Mouse (Mus musculus): ENCODE measurements around the gene Gm37240. TPM values are rescaled to one million over a fixed set of nuclear protein-coding genes. Genes with fewer than 3 reads are reported as not detected.

Gm37240 gene
- total and polyA plus RNA-seq, 3 experiments: 7.4 to 12.2 (median 7.4) TPM

DNA sequence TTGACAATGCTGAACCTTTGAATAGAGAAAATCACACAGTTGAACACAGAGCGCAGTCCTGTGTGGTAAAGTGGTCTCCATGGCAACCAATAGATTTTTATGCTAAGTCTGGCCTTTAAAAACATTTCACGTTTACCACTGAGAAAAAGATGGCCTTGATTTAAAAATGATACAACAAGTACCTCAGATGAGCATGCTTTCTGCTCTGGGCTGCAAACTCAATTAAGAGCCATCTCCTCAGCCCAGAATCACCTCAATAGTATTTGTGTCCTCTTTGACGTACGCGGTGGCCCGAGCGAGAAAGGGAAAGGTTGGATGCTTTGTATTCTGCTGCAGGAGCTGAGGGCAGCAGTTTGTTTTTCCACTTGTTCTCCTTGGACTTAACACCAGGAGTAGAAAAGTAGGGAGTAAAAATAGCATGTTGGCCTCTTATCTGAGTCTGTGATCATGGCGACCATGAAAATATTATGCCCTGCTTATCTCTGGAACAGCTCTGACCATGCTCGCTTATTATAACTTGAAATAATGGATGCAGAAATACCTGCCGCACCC lies 548.0 kb downstream of the Gm37240 start:
- peak; percentile 18 for DNase-seq

DNA sequence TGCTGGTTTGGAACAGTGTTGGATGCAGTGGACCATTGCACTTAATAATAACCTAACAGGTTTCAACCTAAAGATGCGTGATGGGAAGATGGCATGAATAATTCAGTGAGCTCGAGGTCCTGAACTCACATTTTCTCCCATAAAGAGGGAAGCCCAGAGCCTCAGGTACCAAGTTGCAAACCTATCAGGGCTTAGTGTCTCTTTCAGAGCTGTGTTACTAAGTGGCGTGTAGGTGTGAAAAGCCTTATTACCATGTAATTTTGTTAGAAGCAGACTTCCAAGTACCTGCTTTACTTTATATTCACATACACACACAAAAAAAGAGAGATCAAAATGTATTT lies 548.6 kb downstream of the Gm37240 start:
- no peak for DNase-seq

DNA sequence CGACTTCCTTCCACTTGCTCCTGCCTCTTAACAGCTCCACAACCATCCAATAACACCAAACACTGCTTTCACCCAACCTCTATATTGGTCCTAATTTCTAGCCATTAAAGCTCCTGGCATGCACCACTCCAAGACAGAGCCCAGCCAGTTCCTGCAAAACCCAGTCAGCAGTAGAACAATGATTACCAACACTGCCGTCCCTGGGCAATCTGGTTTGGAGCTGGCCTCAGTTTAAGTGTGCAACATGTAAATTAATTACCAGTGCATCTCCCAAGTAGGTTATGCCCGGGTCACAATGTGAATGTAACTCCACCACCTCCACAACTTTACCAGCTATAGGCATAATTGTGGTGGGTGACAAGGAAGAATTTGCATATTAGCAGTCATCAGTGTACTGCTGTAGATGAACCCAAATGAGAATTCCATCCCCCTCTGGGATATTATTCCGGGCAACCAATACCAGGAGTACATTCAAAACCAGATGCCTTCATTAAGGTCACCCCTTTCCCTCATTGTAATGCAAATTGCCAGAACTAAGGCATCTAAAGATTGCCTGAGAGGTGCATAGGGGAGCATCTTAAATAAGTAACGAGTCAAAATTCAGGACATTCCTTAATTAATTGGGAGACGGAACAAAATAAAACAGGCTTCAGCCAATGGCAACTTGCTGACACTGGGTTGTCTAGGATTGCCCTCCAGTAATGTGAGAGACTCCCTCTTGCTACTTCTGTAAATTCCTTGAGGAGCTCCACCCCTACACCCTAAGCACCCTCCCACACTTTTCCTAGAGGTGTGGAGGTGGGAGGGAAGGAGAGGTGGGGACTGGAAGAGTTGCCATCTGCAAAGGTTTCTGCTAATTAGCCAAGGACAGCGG lies 549.2 kb downstream of the Gm37240 start:
- no peak for DNase-seq

DNA sequence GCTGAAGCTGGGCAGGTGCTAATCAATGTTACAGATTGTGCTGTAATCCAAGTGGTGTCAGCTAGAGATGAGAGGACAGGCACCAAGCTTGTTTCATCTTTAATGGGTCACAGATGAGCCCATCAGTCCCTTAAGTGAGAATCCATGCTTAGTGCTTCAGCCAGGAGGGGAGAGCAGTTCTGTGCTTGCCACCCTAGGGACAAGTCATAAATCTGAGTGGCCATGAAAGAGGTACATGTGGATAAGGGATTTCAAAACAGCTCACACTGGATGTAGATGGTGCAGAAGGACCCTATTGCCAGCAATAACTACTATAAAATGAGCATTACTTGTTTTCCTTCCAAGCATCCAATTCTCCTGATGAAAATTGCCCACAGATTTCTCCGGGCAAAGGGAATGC lies 551.8 kb downstream of the Gm37240 start:
- DNase-seq: no peak

DNA sequence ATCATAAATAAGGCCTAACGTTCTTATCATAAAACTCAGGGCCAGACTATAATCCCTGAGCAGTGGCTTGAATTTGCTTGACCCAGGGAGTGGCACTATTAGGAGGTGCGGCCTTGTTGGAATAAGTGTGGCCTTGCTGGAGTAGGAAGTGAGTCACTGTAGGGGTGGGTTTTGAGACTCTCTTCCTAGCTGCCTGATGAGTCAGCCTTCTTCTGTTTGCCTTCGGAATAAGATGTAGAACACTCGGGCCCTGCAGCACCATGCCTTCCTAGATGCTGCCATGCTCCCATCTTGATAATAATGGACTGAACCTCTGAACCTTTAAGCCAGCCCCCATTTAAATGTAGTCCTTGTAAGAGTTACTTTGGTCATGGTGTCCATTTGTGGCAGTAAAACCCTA lies 555.0 kb downstream of the Gm37240 start:
- peak; percentile 46 for DNase-seq

DNA sequence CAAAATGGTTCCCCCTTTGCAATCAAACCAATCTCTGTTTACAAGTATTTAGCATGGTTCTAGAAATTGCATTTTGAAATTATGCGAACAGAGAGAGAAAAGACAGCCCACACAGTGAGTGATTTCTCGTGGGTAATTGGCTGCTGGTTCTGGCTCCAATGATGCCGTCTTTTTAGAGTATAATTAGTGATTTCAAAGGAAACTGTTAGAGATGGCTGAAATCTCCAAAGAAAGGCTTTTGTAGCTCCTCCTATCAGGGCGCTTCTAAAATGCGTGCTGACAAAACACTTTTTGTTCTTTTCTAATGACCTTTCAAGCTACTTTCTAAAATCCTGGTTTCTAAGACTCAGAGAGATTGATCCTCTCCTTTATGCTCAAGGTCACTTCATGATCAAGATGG lies 569.1 kb downstream of the Gm37240 start:
- no peak for DNase-seq

DNA sequence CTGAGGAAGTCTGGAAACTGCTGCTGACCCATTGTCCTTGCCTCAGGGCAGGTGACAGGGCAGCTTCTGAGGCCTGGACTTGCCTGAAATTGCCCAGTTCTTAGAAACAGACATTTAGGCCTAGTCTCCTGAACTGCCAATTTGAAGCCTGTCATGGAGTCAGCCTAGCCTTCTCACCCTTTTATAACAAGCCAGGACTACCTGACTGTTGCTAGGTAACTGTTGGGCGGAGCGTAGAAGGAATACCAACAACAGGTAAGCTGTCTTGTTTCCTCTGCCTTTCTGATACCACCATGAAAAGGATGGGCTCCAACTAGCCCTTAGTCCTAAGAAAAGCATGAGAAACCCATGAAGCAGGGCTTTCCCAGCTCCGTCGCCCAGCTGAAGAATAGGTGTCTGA lies 570.0 kb downstream of the Gm37240 start:
- no peak for DNase-seq

DNA sequence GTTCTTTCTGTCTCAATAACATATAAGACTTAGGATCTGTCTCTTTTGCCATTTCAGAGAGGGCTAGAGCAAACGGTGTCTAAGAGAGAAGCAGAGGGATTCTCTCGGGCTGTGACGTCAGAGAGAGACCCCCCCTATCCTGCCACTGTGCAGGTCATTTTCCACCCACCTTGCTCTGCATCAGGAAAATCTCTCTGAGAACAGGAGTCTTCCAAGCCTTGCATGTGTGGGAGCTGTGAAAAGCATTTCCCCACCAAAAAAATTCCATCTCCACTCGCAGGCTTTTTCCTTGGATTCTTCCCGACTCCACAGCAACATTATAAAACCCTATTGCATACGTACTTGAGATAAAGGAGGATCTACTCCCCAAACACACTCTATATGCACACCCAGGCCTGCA lies 572.4 kb downstream of the Gm37240 start:
- no peak for DNase-seq

DNA sequence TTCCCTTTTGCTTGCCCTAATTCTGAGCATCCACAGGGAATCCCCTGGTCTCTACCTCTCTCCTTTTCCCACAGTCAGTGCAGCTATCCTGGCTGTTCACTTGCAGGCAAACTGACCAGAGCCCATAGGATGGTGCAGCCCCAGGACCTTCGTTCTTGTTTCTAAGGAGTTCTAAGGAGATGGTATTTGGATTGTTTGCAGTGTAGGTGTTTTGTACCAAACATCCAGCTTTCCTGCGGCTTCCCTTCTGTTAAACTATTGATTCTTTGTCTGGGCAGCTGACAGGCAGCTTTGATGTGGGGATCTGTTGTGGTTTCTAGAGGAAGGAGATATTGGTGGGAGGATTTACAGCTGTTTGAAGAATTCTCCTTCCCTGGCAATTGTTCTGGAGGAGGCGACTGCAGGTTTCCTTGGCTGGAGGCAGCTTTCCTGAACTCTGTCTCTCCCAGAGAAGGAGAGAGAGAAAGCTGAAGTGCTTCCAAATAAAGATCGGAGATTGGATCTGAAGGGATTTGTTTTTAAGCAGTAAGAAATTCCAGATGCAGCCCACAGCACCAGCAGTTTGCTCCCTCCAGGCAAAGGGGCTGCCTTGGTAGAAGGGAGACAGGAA lies 573.6 kb downstream of the Gm37240 start:
- no peak for DNase-seq

DNA sequence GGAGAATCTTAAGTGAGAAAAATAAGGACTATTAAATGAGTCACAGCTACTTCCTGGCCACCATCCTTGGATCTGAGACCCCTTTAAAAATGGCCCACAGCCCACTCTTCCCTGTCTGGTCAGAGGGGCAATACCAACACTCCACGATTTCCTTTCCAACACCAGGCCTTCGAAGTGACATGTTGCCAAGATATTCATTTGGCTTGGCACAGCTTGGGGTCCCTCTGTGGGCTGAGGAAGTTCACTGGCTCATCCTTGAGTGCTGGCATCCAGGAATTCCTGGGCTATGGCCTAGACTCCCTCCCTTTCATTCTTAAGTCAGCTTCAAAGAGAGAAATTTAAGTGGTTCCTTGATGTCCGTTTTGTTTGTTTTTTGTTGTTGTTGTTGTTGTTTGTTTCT lies 576.1 kb downstream of the Gm37240 start:
- DNase-seq: no peak

DNA sequence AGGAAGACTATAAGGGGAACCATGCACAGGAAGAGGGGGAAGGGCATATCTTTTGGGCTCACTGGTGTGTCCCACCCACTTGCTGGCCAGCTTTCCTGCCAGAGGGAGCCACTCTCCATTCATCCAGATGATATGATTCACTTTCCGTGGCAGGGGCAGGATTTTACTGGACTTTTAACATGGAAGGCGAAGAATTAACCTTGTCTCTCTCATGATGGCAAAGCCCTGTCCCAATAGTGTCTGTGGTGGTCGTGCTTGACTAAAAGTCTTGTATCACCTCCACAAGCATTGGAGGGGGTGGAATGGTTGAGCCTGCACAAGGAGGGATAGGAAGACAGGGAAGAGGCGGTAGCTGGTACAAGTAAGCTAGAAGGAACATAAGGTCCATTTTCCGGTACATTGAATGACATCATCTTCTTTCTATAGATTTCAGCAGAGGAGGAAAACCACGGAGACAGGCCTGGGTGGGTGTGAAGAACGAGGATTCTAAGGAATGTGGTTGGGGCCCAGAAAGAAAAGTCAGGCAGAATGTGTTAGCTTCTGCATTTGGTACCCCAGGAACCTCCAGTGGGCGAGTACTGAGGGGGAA lies 576.8 kb downstream of the Gm37240 start:
- DNase-seq: no peak

DNA sequence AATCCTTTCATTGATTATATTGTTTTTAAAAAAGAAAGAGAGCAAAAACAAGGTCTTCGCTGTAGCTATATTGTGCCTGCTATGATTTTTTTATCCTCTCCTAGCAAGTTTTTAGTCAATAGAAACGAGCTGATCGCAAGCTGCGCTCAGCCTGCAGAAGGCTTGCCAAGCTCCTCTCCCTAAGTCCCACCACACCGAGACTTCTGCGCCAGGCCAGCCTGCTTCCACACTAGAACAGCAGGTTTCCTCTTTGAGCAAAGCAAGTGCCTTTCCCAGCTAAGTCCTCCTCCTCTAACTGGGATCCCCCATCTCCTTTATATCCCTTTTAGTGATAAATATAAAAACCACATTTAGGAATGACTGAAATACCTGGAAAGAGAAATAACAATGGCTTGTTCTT lies 578.1 kb downstream of the Gm37240 start:
- DNase-seq: no peak

DNA sequence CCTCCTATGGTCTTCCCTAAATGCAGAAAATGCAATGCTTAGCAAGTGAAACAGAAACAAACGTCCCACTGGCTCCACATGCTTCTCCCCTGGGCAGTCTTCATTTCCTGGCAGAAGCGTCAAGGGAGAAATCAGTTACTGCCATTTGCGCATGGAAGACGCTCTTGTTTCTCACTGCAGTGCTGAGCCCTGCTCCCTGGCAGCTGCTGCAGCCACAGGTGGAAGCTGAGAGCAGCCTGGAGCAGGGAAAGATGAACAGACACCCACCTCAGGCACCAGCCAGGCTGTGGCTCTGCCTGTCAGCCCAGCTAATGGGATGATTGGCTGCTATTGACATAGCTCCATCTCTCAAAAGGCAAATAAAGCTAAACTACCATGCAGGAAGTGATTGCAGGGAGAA lies 578.6 kb downstream of the Gm37240 start:
- DNase-seq: no peak

DNA sequence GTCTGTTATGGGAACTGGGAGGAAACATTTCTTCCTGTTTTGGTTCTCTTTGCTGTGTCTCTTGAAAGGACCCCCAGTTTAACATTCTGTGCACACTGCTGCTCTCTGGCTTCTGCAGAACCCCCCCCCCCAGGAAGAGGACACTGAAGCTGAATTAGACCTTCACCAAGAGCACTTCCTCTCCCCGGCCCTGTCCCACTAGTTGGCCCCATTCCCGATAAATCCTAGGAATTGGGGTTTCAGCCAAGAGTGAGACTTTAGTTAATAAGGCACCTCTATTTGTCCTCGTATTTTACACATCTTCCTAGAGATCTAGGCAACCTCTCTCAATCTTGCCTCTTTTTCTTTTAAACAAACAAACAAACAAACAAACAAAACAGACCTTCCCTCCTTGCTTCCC lies 585.5 kb downstream of the Gm37240 start:
- DNase-seq: no peak

DNA sequence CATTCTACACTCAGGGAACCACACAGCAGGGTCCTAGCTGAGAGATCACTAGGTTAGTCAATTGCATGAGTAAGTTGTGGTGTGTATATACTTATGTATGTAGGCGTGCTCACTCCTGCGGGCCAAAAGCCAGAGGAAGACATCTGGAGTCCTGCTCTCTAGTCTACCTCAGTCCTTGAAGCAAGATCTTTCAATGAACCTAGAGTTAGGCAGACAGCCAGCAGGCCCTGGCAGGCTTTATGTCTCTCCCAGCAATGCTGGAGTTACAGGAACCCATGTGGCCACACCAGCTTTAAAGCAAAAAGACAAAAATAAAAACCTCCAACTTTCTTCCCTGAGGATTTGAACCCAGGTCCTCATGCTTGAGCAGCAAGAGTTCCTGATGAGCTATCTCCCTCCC lies 586.0 kb downstream of the Gm37240 start:
- DNase-seq: peak; percentile 7

DNA sequence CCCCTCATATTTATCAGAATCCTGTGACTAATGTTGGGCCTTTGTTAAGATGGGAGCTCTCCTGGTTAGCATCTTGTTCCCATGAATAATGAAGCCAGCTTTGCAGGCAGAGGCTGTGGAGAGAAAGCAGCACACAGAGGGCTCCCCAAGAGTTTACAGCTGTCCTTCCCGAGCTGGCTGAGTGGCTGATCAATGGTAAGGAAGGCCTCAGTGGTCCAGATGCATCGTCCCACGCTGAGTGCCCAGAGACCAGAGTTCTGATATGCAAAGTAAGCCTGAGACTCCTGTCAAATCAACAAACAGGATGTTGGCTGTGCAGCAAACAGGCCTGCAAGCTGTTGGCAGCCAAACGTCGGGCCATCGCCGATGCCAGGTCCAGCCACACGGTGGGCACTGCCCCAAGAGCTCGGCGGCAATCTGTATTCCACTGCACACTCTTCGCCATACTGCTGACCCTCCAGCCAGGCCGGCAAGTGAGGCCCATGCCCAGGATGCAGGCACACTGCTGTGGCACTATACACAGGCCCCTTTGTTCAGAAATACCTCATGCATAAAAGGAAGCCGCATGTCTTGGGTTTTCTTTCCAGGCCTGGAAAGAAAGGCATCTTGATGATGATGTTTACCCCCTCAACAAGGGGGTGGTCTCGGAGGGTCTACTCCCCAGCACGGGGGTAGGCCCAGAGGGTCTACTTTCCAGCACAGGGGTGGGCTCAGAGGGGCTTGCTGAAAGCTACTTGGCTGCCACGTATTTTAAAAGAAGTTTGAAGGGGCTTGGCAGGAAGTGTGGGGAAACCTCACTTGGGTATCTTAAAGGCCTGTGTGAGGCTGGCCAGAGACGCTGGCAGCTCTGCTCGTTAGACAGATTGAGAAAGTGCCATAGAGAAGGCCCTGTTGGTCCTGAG lies 587.4 kb downstream of the Gm37240 start:
- no peak for DNase-seq

DNA sequence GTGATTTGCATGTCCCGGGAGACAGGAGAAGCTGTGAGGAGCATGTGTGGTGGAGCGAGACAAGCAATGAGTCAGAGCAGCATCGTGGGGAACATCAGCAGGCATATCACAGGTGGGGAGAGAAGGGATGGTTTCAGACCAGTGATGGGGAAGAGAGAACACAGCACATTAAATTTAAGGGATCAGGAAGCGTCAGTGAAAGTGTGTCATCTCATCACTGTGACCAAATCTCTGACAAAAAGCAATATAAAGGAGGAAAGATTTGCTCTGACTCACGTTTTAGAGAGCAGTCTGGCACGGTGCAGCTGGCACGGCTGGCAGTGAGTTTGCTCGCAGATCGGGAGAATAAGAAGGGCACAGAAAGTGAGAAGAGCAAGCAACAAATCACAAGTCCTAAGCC lies 592.1 kb downstream of the Gm37240 start:
- DNase-seq: no peak

DNA sequence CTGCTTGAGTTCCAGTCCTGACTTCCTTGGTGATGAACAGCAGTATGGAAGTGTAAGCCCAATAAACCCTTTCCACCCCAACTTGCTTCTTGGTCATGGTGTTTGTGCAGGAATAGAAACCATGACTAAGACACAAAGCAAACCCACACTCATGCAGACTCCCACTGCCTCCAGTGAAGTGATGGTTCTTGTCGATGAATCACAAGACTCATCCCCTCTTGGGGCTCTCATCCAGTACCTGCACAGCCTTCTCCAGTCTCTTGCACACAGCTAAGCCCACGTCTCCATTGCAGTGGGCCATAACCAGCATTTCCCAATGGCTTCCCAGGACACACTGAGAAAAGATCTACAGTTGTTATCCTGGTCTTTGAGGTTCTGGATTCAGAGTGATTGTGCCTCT lies 599.7 kb downstream of the Gm37240 start:
- no peak for DNase-seq

DNA sequence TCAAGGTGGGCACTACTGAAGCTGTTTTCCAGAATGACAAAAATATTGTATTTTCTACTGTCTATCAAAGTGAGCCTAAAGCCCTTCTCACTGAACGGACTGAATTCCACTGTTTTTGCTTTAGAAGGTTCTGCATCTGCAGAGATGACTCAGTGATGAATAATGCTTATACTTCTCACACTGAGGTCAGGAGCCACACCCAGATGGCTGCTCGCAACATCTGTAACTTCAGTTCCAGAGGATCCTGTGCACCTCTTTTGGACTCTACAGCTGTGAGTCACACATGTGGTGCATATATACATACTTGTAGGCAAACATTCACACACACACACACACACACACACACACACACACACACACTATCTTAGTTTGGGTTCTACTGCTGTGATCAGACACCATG lies 602.8 kb downstream of the Gm37240 start:
- no peak for DNase-seq

DNA sequence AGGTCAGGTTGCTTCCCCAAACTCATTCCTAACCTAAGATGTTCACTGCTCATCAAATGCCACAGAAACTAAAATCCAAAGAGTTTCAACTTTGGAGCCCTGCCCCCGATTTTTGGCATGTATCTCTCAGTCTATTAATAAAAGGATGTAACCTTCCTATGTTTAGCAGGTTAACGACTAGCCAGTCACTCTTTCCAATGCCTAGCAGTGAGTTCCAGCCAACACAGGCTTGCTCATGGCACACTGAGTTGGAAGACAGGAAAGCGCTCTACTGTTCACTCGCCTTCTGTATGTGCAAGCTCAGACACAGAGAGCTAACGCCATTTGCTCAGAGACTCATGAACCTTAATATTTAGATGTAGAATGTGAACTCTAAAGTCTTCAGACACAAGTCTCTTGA lies 604.5 kb downstream of the Gm37240 start:
- DNase-seq: no peak

DNA sequence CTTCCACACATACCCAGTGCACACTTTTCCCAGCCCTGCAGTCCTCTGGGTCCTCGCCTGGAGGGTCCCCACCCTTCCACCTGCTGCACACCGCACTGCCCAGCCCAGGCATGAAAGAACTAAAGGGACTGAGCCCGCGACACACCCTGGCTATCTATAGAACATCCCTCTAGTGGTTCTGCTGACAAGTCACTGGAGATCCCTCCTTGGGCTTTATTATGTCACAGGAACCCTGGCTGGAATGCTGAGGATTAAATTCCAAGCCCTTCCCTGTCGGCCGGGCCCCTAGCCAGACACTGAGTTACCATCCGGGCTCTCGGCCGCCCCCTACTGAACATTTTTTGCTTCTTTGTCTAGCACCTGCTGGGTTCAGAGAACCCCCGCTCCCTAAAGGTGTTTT lies 612.2 kb downstream of the Gm37240 start:
- DNase-seq: peak; percentile 12

DNA sequence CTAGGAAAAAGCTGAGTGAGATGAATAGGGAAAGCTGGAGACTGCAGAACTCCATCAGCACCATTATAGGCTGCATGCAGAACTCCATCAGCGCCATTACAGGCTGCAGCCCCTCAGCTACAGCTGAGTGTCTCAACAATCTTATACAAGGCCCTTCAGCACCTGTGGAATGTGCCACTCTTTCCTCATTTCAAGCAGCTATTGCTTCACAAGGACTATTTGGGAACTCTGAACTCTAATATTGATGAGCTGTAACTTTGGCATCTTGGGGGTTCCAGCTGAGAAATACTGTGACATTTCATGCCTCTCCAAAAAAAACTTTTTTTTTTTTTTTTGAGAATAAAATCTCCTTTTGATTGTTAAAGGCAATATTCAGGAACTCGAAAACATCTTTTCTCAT lies 615.8 kb downstream of the Gm37240 start:
- DNase-seq: no peak
